Mouse (Mus musculus) liver, postnatal 0 days (tissue): ENCODE measurements around the gene Myf6. TPM values are rescaled to one million over a fixed set of nuclear protein-coding genes. Genes with fewer than 3 reads are reported as not detected.

Source experiments
- ATAC-seq: fragments of 200-750 bp; cut with Nextera tagmentation; 2 replicates; pipeline ENCODE4 v1.8.0; 2017; ENCODE audit warnings: mild to moderate bottlenecking, moderate library complexity
- DNase-seq: peaks from one replicate; pipeline ENCODE4 v3.0.0-alpha.2; 2016
- H3K27ac ChIP-seq: fragments of 300-500 bp; sonication (generic); 2 replicates; pipeline ENCODE4 v1.5.1; 2014; ENCODE audit warnings: antibody characterized with exemption, moderate library complexity, mild to moderate bottlenecking, low read depth
- H3K27me3 ChIP-seq: fragments of 300-500 bp; sonication (generic); 2 replicates; pipeline ENCODE4 v1.6.1; 2014; ENCODE audit warnings: low read length, control low read depth, mixed read lengths; ENCODE audit not compliant: insufficient read depth
- H3K36me3 ChIP-seq: fragments of 300-500 bp; sonication (generic); replicated peaks from 2 replicates; pipeline ENCODE4 v1.6.1; 2014; ENCODE audit warnings: mild to moderate bottlenecking, control low read depth, low read length, moderate library complexity, mixed read lengths; ENCODE audit not compliant: insufficient read depth
- H3K4me1 ChIP-seq: fragments of 300-500 bp; sonication (generic); 2 replicates; pipeline ENCODE4 v1.6.1; 2014; ENCODE audit warnings: antibody characterized with exemption, mild to moderate bottlenecking, control low read depth; ENCODE audit not compliant: insufficient read depth
- H3K4me2 ChIP-seq: fragments of 300-500 bp; sonication (generic); 2 replicates; pipeline ENCODE4 v1.6.1; 2014; ENCODE audit warnings: low read depth, mild to moderate bottlenecking, low read length, moderate library complexity, mixed read lengths
- H3K4me3 ChIP-seq: fragments of 300-500 bp; sonication (generic); 2 replicates; pipeline ENCODE4 v1.5.1; 2014; ENCODE audit warnings: low read depth, low read length
- H3K9ac ChIP-seq: fragments of 300-500 bp; sonication (generic); replicated peaks from 2 replicates; pipeline ENCODE4 v1.6.1; 2014; ENCODE audit warnings: mild to moderate bottlenecking, moderate library complexity
- H3K9me3 ChIP-seq: fragments of 300-500 bp; sonication (generic); 2 replicates; pipeline ENCODE4 v1.6.1; 2016; ENCODE audit warnings: mild to moderate bottlenecking, control low read depth, low read length, mixed read lengths
- CTCF ChIP-seq: sonication (generic); IDR thresholded peaks from 2 replicates; pipeline ENCODE4 v1.5.1; 2016; ENCODE audit warnings: antibody characterized with exemption, low read depth
- EP300 ChIP-seq: IDR thresholded peaks from 2 replicates; pipeline ENCODE4 v1.6.1; 2016; ENCODE audit warnings: antibody characterized with exemption, low read depth, mild to moderate bottlenecking
- WGBS: fragments of 180-500 bp; shearing (Covaris S2); extraction: QIAGEN DNeasy Blood & Tissue Kit; methylation state at CpG from one replicate; pipeline ENCODE4 v1.1.7; 2014; ENCODE audit not compliant: insufficient replicate concordance; 5-methylcytosine and 5-hydroxymethylcytosine counted together
- microRNA-seq: library from miRNA; unstranded; fragments of <30 nt; microRNA quantifications from one replicate; pipeline ENCODE4, GENCODE M21; 2016
- polyA plus RNA-seq: library from polyadenylated mRNA; unstranded; fragments of >200 nt; fragmentation: Nextera tagmentation; extraction: Ambion mirVana; gene quantifications from 2 replicates; pipeline ENCODE4 v1.2.1, GENCODE M21; 2015

Gene Myf6
- polyA plus RNA-seq, 1 experiment from 2014 or later, result not detected

DNA sequence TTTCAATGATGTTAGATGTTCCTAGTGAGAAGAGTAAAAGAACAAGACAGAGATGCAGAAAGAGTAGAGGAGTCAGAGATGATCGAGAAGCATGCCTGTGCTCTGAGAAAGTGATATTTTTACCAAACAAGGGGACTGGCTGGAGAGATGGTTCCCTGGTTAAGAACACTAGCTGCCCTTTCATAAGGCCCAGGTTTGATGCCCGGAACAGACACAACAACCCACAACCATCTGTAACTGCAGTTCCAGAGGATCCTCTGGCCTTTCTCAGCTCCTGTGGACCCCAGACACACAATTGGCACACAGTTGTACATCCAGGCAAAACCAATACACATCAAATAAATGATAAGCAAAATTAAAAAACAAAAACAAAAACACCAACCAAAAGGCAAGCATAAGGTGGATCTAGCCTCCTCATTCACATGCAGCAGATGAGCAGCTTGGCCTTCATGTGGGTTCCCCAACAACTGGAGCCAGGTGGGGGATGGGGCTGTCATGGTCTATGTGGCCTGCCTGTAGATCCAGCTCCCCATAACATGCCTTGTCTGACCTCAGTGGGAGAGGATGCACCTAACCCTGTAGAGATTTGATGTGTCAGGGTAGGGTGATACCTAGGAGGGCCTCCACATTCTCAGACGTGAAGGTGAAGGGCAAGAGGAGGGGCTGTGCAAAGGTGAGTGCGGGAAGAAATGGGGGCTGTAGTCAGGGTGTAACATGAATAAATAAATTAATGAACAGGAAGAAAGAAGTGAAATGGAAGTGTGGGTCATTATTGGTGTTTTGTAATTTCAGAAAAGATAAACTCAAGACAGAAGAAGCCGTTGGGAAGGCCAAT is 44.8 kb downstream of the Myf6 start:
- H3K9me3 ChIP-seq, result no peaks in the 10 kb centered on the region

More for the DNA sequence above, 44.8 kb downstream of the Myf6 start:
- Histone ChIP-seq H3K4me1 (no peaks in the 10 kb centered on the region), H3K4me2 (no peak overlapping the region), H3K36me3 (no peaks in the 10 kb centered on the region), H3K27ac (no peak overlapping the region), H3K9ac (no peak overlapping the region), H3K4me3 (no peak overlapping the region), H3K27me3 (no peaks in the 10 kb centered on the region)
- WGBS, result 74% methylated on average over 5 of the region's 5 CpGs
- no peak for DNase-seq
- TF ChIP-seq EP300 (no peak), CTCF (no peak)
- ATAC-seq, result no peak

Small RNA genes within 50 kb of the gene (microRNA-seq; reads per million reads assigned to microRNA genes)
- not detected for gene Gm44403

Other genes with a start within 250 kb of the Myf6 start
- gene Lin7a, start 223.1 kb downstream of the Myf6 start, polyA plus RNA-seq, result 1.4 and 1.5 TPM in 2 replicates
- 0.13 TPM in 1 of 2 replicates, not detected in the other for gene Myf5, start 8.6 kb downstream of the Myf6 start, polyA plus RNA-seq
- gene Ptprq, start 225.3 kb upstream of the Myf6 start, polyA plus RNA-seq, result not detected in 2 replicates